Mouse (Mus musculus) brain, embryonic 14.5 days (tissue): ENCODE results near the gene Ccn6.

Experiments used
- CTCF ChIP-seq: fragments of 200-500 bp; IDR thresholded peaks from 2 replicates; pipeline ENCODE4 v1.5.1; 2012; ENCODE audit warnings: inconsistent platforms, mild to moderate bottlenecking, moderate library complexity, borderline replicate concordance; ENCODE audit not compliant: insufficient read depth, insufficient read length; ENCODE audit errors: extremely low read depth
- POLR2A ChIP-seq: fragments of 200-500 bp; IDR thresholded peaks from 2 replicates; pipeline ENCODE4 v1.6.1; 2012; ENCODE audit warnings: mild to moderate bottlenecking, inconsistent platforms, borderline replicate concordance; ENCODE audit not compliant: poor library complexity, insufficient read depth, insufficient read length, severe bottlenecking; ENCODE audit errors: extremely low read depth

- TF ChIP-seq CTCF = no peak
- TF ChIP-seq POLR2A = no peak
Measured at GRCm38 (mm10) chr10:39138761-39139160, 24.8 kb downstream of the Ccn6 start.
